Mouse (Mus musculus): ENCODE measurements around the gene Crb2.

The Crb2 gene

GRCm38 (mm10) chr2:37766027-37766761 is 9.9 kb upstream of the Crb2 start:
- DNase-seq (ENCODE audit: low spot score in 2 of 2), result peak in 1 of 2 experiments; percentile 67

- peak; percentile 52 to 69 for DNase-seq (ENCODE audit: low spot score in 2 of 2)
These were observed 8.9 kb upstream of the Crb2 start for GRCm38 (mm10) chr2:37767080-37767547.

GRCm38 (mm10) chr2:37767739-37768138 is 8.3 kb upstream of the Crb2 start:
- peak in 1 of 2 experiments; percentile 70 for DNase-seq (ENCODE audit: low spot score in 2 of 2)

- peak in 1 of 2 experiments; percentile 67 for DNase-seq (ENCODE audit: low spot score in 2 of 2)
These were observed 7.1 kb upstream of the Crb2 start for GRCm38 (mm10) chr2:37768903-37769302.

GRCm38 (mm10) chr2:37769793-37770192 is 6.3 kb upstream of the Crb2 start:
- DNase-seq (ENCODE audit: low spot score in 2 of 2), result no peak

GRCm38 (mm10) chr2:37771618-37772285 is 4.3 kb upstream of the Crb2 start:
- DNase-seq (ENCODE audit: low spot score in 2 of 2), result peak; percentile 84 to 95

- peak in 1 of 2 experiments; percentile 67 for DNase-seq (ENCODE audit: low spot score in 2 of 2)
These were observed 1.5 kb upstream of the Crb2 start for GRCm38 (mm10) chr2:37774571-37774970.

GRCm38 (mm10) chr2:37776611-37777411 is 762 bp downstream of the Crb2 start:
- no peak for DNase-seq (ENCODE audit: low spot score in 2 of 2)

- no peak for DNase-seq (ENCODE audit: low spot score in 2 of 2)
These were observed 2.1 kb downstream of the Crb2 start for GRCm38 (mm10) chr2:37777958-37778720.

GRCm38 (mm10) chr2:37780270-37780929 is 4.4 kb downstream of the Crb2 start:
- peak; percentile 82 to 87 for DNase-seq (ENCODE audit: low spot score in 2 of 2)

- no peak for DNase-seq (ENCODE audit: low spot score in 2 of 2)
These were observed 5.4 kb downstream of the Crb2 start for GRCm38 (mm10) chr2:37781421-37781820.

- no peak for DNase-seq (ENCODE audit: low spot score in 2 of 2)
These were observed 6.0 kb downstream of the Crb2 start for GRCm38 (mm10) chr2:37782002-37782401.

GRCm38 (mm10) chr2:37784473-37784872 is 8.4 kb downstream of the Crb2 start:
- no peak for DNase-seq (ENCODE audit: low spot score in 2 of 2)

GRCm38 (mm10) chr2:37786461-37786860 is 10.4 kb downstream of the Crb2 start:
- no peak for DNase-seq (ENCODE audit: low spot score in 2 of 2)

GRCm38 (mm10) chr2:37788176-37788962 is 12.3 kb downstream of the Crb2 start:
- no peak for DNase-seq (ENCODE audit: low spot score in 2 of 2)

GRCm38 (mm10) chr2:37789029-37789428 is 13.0 kb downstream of the Crb2 start:
- DNase-seq (ENCODE audit: low spot score in 2 of 2), result no peak

GRCm38 (mm10) chr2:37789995-37790394 is 13.9 kb downstream of the Crb2 start:
- no peak for DNase-seq (ENCODE audit: low spot score in 2 of 2)

GRCm38 (mm10) chr2:37790738-37791137 is 14.7 kb downstream of the Crb2 start:
- DNase-seq (ENCODE audit: low spot score in 2 of 2), result no peak

- DNase-seq (ENCODE audit: low spot score in 2 of 2), result no peak
These were observed 15.3 kb downstream of the Crb2 start for GRCm38 (mm10) chr2:37791340-37791739.

- DNase-seq (ENCODE audit: low spot score in 2 of 2), result no peak
These were observed 20.0 kb downstream of the Crb2 start for GRCm38 (mm10) chr2:37796021-37796420.

All from spleen, postnatal 4 days (tissue).